Mouse (Mus musculus): ENCODE data around the gene Msmb. TPM values are rescaled to one million over a fixed set of nuclear protein-coding genes. Genes with fewer than 3 reads are reported as not detected.

Gene Msmb
- polyA plus RNA-seq, 1 experiment, result not detected

DNA sequence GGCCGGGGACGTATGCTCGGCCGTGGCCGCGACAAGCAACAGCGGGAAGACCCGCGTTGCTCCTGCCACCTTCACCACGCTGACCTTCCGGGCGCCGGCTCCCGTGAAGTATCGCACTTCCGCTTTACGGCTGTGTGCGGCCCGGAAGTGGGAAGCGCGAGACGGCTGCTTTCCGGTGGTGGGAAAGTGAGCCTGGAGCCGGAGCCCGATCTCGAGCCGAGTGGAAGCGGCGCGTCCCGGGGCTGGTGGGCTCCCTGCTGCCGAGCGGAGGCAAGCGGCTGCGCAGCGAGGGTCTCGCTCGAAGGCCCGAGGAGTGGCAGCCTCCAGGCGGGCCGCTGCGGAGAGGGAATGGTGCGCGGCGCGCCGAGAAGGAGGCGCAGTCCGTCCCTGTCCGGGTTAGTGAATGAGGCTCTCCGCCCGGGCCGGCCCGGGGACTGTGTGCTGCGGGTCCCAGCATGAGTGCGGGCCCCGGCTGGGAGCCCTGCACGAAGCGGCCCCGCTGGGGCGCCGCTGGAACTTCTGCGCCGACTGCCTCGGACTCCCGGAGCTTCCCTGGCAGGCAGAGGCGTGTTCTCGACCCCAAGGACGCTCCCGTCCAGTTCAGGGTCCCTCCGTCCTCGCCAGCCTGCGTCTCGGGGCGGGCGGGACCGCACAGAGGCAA is 60.1 kb downstream of the Msmb start, which contains the start of the genes Timm23 and Parg:
Gene Timm23 (minus strand): TSS at position 108 of the 661 bp plus-strand sequence.
Gene Parg (plus strand): TSS at position 159 of the 661 bp plus-strand sequence.
- H3K4me1 ChIP-seq (replicated peaks; ENCODE audit: control insufficient read depth, insufficient read depth, low read length), result peaks cover 7% of the 10 kb centered on the region
- H3K36me3 ChIP-seq (ENCODE audit: control insufficient read depth, insufficient read depth, low read length), result peaks cover 20% of the 10 kb centered on the region
- peak; percentile 85 for DNase-seq
- peak within 1 kb of the TSS; percentile 99 for H3K4me3 ChIP-seq (ENCODE audit: control insufficient read depth, insufficient read depth, low read length)
- peak within 1 kb of the TSS; percentile 75 for H3K27ac ChIP-seq (ENCODE audit: control insufficient read depth, insufficient read depth, low read length)
- WGBS, result 1% methylated on average over 77 of the region's 77 CpGs
- no peaks in the 10 kb centered on the region for H3K27me3 ChIP-seq (ENCODE audit: control insufficient read depth, insufficient read depth, low read length)
- TF ChIP-seq POLR2A (IDR thresholded peaks at IDR 0.05; ENCODE audit: control insufficient read depth, extremely low read depth, insufficient read depth, low read length, poor library complexity) (peak; percentile 54), CTCF (IDR thresholded peaks at IDR 0.05; ENCODE audit: borderline replicate concordance, control insufficient read depth, extremely low read depth, insufficient read depth, low read length, poor library complexity) (no peak)

Other genes starting within 250 kb of the Msmb start
- gene Galnt15, start 113.0 kb upstream of the Msmb start, polyA plus RNA-seq (2012; rRNA removed), result 1.8 and 2.4 TPM in 2 replicates
- gene Oxnad1, start 56.6 kb upstream of the Msmb start, polyA plus RNA-seq (2012; rRNA removed), result 20.3 and 25.3 TPM in 2 replicates
- 19.2 and 19.5 TPM in 2 replicates for gene Dph3, start 56.3 kb upstream of the Msmb start, polyA plus RNA-seq (2012; rRNA removed)
- gene Ncoa4, start 17.8 kb downstream of the Msmb start, polyA plus RNA-seq (2012; rRNA removed), result 55.8 and 65.8 TPM in 2 replicates
- gene Timm23, start 59.9 kb downstream of the Msmb start, polyA plus RNA-seq (2012; rRNA removed), result 208 and 224 TPM in 2 replicates
- 9.0 and 10.5 TPM in 2 replicates for gene Parg, start 59.9 kb downstream of the Msmb start, polyA plus RNA-seq (2012; rRNA removed)
- gene Ogdhl, start 180.0 kb downstream of the Msmb start, polyA plus RNA-seq (2012; rRNA removed), result 1.4 and 6.6 TPM in 2 replicates
- gene 1700024G13Rik, start 246.4 kb downstream of the Msmb start, polyA plus RNA-seq (2012; rRNA removed), result not detected in 2 replicates

Data from thymus, adult 2 months (tissue).